Mouse (Mus musculus): ENCODE results near the gene Gm8897. TPM values are rescaled to one million over a fixed set of nuclear protein-coding genes. Genes with fewer than 3 reads are reported as not detected.
"Not testable (repeated sequence)": the region's sequence is repeated elsewhere in the genome, so short reads cannot be mapped to it uniquely, and the experiment has no call there.

The Gm8897 gene
- polyA plus RNA-seq (2015; fragmentation: Nextera tagmentation; extraction: Ambion mirVana) = not detected in 2 replicates

DNA sequence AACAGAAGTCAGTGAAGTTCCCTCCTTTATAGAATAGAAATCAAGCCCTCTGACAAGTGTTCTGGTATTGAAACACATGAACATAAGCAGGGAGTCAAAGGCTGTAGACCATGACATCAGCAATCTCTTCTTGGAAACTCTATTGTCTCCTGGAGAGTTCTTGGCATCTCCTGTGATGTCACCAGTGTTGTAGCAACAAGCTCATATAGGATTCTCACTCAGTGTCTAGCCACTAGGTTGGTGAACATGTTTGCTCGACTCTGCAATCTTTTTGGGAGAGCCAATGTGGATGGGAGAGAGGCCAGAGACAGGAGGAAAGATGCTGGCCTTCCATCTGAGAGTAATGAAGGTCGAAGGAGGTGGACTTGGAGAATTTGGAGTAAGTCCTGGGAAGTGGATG lies at the start of gene Gm8897:
TSS of gene Gm8897 (plus strand) at position 301 of the 400 bp plus-strand sequence.
- not testable (repeated sequence) for H3K27ac ChIP-seq; H3K36me3 ChIP-seq; ATAC-seq; H3K9me3 ChIP-seq; H3K4me3 ChIP-seq (replicated peaks); H3K4me1 ChIP-seq (replicated peaks); H3K9ac ChIP-seq (replicated peaks); H3K27me3 ChIP-seq; H3K4me2 ChIP-seq (replicated peaks)
- WGBS = 73% methylated on average over 2 of the region's 2 CpGs

DNA sequence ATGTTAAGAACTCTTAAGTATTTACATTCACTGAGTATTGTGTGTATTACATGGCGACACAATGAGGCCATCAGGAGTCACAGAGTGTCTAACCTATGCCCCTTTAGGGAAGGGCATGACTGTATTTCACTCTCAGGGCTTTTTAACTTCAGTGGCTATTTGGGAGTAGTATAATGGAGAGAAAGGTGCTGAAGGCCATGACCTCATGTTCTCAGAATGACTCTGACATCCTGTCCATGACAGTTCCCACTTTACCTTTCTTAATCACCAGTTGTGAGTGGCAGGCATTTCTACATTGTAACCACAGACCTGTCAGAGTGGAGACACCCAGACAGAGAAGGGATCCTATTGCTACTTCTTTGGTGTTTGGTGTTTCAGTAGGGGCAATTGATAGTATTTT lies 473 bp downstream of the Gm8897 start:
- not testable (repeated sequence) for H3K27ac ChIP-seq; ATAC-seq; H3K36me3 ChIP-seq; H3K4me1 ChIP-seq (replicated peaks); H3K27me3 ChIP-seq; H3K4me3 ChIP-seq (replicated peaks); H3K4me2 ChIP-seq (replicated peaks); H3K9ac ChIP-seq (replicated peaks); H3K9me3 ChIP-seq
- WGBS = 89% methylated on average over 1 of the region's 1 CpGs

Other genes with a start within 250 kb of the Gm8897 start
- gene Gm5861, start 233.3 kb upstream of the Gm8897 start, polyA plus RNA-seq (2015; fragmentation: Nextera tagmentation; extraction: Ambion mirVana) = not detected in 2 replicates
- not detected in 2 replicates for gene Gm8890, start 160.4 kb upstream of the Gm8897 start, polyA plus RNA-seq (2015; fragmentation: Nextera tagmentation; extraction: Ambion mirVana)
- gene Speer1, start 74.9 kb upstream of the Gm8897 start, polyA plus RNA-seq (2015; fragmentation: Nextera tagmentation; extraction: Ambion mirVana) = not detected in 2 replicates
- not detected in 2 replicates for gene Gm8906, start 86.3 kb downstream of the Gm8897 start, polyA plus RNA-seq (2015; fragmentation: Nextera tagmentation; extraction: Ambion mirVana)
- gene Gm6460, start 178.5 kb downstream of the Gm8897 start, polyA plus RNA-seq (2015; fragmentation: Nextera tagmentation; extraction: Ambion mirVana) = not detected in 2 replicates